Mouse (Mus musculus) erythroblast, embryonic 14.5 days (primary cell): ENCODE results near the gene Cklf. TPM values are rescaled to one million over a fixed set of nuclear protein-coding genes. Genes with fewer than 3 reads are reported as not detected.
"Not testable (repeated sequence)": the region's sequence is repeated elsewhere in the genome, so short reads cannot be mapped to it uniquely, and the experiment has no call there.

Experiments
- H3K27me3 ChIP-seq: 2 replicates; pipeline ENCODE4 v1.6.1; 2012; ENCODE audit warnings: inconsistent platforms; ENCODE audit not compliant: control insufficient read depth
- H3K36me3 ChIP-seq: 2 replicates; pipeline ENCODE4 v1.6.1; 2012; ENCODE audit warnings: mild to moderate bottlenecking, inconsistent platforms; ENCODE audit not compliant: control insufficient read depth
- H3K4me1 ChIP-seq: 2 replicates; pipeline ENCODE4 v1.6.1; 2012; ENCODE audit warnings: inconsistent platforms; ENCODE audit not compliant: control insufficient read depth
- H3K4me3 ChIP-seq: replicated peaks from 2 replicates; pipeline ENCODE3; 2012; ENCODE audit warnings: moderate library complexity, mild to moderate bottlenecking, inconsistent platforms
- H3K9me3 ChIP-seq: 2 replicates; pipeline ENCODE4 v1.6.1; 2012; ENCODE audit warnings: low read length, inconsistent platforms, mixed read lengths; ENCODE audit not compliant: control insufficient read depth
- GATA1 ChIP-seq: IDR thresholded peaks from 2 replicates; pipeline ENCODE4 v1.6.1; 2012; ENCODE audit warnings: low read length, inconsistent platforms, mixed read lengths
- TAL1 ChIP-seq: IDR thresholded peaks from 3 replicates; pipeline ENCODE4 v1.6.1; 2012; ENCODE audit warnings: low read length, inconsistent platforms, mixed read lengths
- polyA plus RNA-seq: library from polyadenylated mRNA; stranded (reverse); fragments of >175 nt; gene quantifications from 2 replicates; pipeline ENCODE4 v1.2.3, GENCODE M21; 2012

Cklf gene
- polyA plus RNA-seq, 1 experiment = 0.07 TPM

DNA sequence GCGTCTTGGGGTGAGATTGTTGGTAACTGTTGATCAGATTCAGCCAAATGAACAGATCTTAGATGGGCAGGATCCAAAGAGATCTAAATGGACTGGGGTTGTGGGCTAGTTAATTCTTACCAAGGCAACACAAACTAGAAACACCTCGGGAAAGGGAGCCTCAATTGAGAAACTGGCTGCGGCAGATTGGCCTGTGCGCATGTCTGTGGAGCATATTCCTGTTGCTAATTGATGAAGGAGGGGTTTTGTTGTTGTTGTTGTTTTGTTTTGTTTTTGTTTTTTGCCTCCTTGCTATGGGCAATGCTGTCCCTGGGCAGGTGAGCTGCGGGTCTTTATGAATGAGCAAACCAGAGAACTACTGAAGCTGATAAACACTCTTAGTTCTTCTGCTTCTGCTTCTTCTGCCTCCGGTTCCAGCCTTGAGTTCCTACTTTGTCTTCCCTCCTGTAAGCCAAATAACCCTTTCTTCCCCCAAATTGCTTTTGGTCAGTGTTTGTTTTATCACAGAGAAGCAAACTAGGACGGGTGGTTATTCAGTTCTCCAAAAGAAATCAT lies 1.1 kb upstream of the Cklf start:
- Histone ChIP-seq H3K4me1 (peaks cover 47% of the 10 kb centered on the region), H3K4me3 (no peak overlapping the region), H3K9me3 (no peaks in the 10 kb centered on the region), H3K36me3 (no peaks in the 10 kb centered on the region), H3K27me3 (no peaks in the 10 kb centered on the region)
- TF ChIP-seq TAL1 = no peak
- TF ChIP-seq GATA1 = no peak

DNA sequence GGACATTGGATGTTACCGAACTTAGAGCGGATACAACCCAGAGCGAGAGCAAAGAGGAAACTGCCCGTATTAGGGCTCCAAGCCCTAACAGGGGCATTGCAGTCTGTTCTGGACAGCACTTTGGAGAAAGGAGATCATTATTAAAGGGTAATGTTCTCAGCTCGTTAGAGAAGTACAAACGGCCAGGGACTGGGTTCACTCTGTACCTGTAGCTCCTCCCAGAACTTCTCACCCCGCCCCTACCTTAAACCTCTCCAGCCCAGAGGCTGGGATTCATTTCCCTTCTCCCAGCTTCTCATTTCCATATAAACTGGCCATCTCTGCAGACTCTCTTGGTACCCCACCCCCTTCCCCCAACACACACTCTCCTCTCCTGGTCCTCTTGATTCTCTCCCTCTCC lies 800 bp downstream of the Cklf start:
- H3K4me1 ChIP-seq = peaks cover 47% of the 10 kb centered on the region
- peak overlapping the region; percentile 69 for H3K4me3 ChIP-seq
- TF ChIP-seq TAL1 (no peak), GATA1 (no peak)
- H3K27me3 ChIP-seq = no peaks in the 10 kb centered on the region
- no peaks in the 10 kb centered on the region for H3K36me3 ChIP-seq
- no peaks in the 10 kb centered on the region for H3K9me3 ChIP-seq

DNA sequence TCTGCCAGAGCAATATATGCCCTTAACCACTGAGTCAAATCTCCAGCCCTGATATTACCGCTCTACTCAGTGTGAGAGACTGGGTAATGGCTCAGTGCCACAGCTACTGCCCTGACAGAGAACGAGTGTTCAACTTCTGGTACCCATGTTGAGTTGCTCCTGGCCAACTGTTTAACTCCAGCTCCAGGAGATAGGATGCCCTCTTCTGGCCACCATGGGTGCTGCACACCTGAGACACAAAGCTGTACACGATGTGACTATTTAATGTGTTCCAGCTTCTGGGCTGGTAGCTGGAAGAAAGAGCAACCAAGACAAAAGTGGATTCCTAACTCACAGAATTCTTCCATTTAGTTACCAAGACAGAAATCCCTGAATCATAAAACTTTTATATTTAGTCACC lies 2.4 kb downstream of the Cklf start:
- TF ChIP-seq GATA1 (no peak), TAL1 (no peak)
- Histone ChIP-seq H3K9me3 (no peaks in the 10 kb centered on the region), H3K4me3 (no peak overlapping the region), H3K36me3 (peaks cover 2% of the 10 kb centered on the region), H3K4me1 (peaks cover 33% of the 10 kb centered on the region), H3K27me3 (no peaks in the 10 kb centered on the region)

DNA sequence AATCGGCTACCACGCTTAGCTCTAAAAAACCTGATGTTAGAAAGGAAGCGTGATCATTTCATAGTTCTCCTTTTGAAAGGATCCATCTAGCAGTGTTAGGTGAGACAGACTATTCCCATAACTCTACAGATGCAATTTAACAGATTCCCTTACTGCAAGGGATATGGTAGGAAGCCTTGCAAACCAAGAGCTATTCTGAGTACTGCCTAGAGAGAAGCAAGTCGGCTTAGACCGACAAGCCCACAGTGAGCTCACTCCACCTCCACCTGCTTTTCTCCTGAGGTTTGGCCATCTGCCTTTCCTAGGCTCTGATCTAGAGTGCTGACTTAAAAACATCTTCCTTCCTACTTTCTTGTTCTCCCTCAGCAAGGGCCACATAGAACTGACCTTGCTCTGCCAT lies 11.1 kb downstream of the Cklf start:
- H3K27me3 ChIP-seq, H3K9me3 ChIP-seq, H3K4me3 ChIP-seq, H3K4me1 ChIP-seq: not testable (repeated sequence)
- peaks cover 40% of the 10 kb centered on the region for H3K36me3 ChIP-seq

DNA sequence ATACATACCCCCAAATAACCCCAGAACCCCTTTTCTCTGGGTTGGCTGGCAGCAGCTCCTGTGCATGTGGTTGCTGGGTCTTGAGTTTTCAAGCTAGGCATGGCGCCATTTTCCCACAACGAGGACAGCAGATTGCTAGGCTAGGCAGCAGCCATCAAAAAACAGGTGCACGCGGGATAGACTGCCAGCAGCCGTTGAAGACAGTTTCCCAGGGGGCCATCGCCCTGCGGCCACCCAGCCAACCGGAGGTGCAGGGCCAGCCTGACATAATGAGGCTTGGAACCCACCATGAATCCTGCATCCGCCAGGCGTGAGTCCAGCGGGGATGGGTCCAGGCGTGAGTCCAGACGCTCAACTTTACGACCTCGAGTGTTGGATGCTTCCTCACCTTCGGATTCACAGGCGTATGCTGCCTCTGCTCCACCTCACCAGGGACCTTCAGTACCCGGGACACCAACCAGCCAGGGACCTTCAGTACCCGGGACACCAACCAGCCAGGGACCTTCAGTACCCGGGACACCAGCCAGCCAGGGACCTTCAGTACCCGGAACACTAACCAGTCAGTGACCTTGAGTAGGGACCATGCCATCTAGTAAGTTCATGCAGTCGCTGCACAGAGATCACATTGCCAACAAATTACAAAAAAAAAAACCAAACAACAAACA lies 13.7 kb downstream of the Cklf start:
- H3K4me3 ChIP-seq, H3K4me1 ChIP-seq, H3K9me3 ChIP-seq, H3K27me3 ChIP-seq: not testable (repeated sequence)
- H3K36me3 ChIP-seq = peaks cover 24% of the 10 kb centered on the region

DNA sequence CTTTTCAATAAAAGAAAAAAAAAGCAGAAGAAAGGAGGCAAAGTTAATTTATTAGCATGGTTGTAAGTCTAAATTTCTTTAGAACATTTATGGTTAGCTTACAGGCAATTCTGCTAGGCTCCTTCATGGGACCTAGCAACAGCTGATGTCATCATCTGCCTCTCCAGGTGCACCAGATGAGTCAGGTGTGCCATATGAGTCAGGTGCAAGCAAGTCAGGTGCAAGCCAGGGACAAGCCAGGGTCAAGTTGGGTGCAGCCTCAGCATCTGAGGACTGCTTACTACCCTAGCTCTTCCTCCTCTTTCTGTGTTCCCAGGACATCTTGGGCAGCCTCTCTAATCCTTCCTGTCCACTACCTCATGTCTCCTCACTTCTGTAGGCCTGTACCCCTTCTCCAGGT lies 17.7 kb downstream of the Cklf start:
- Histone ChIP-seq H3K9me3 (no peaks in the 10 kb centered on the region; the same call in 1 of the 2 replicates), H3K27me3 (no peaks in the 10 kb centered on the region), H3K4me3 (no peak overlapping the region), H3K4me1 (peaks cover 2% of the 10 kb centered on the region; the same call in 1 of the 2 replicates), H3K36me3 (peaks cover 13% of the 10 kb centered on the region)
- TF ChIP-seq GATA1 (no peak), TAL1 (no peak)

DNA sequence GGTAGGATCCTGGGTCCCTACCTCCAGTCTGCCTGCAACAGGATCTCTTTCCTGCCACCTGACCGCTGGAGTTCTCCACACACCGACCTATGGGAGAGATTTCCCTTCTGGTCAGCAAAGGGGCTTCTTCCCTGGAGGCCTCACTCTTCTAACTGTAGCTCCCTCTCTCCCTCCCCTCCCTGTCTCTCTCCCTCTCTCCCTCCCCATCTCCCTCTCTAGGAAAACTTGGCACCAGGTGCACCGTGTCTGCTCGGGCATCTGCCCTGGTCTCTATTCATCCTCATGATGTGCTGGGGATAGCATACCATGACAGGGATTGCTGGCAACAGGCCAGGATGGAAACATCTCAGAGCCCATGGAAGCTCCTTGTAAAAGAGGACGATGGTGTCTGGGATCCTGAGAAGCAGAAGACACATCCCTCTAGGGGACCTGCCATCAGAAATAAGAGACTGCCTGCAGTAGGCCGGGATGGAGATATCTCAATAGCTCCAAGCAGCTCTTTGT lies 18.3 kb downstream of the Cklf start:
- Histone ChIP-seq H3K4me1 (peaks cover 2% of the 10 kb centered on the region; the same call in 1 of the 2 replicates), H3K27me3 (no peaks in the 10 kb centered on the region), H3K4me3 (no peak overlapping the region), H3K36me3 (peaks cover 7% of the 10 kb centered on the region), H3K9me3 (no peaks in the 10 kb centered on the region; the same call in 1 of the 2 replicates)
- TF ChIP-seq TAL1 (no peak), GATA1 (no peak)

DNA sequence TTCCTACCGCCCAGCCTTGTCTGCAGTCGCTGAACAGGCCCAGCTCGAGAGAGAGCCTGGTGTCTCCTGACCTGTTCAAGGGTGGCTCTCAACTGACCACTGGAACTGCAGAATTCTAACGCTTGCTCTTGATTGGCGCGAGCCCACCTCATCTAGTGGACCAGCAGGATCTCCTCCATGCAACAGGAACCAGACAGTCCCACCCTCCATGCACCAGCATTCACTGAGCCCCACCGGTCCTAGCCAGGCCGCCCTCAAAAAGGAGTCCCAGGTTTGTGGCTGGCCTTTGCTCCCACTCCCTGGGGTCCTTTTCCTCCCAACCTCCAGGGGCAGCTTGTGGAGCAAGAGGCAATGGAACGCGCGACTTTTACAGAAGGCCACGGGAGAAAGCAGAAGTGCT lies 42.4 kb downstream of the Cklf start, which contains the start of gene Cmtm2a:
Cmtm2a (minus strand) TSS at position 101 of the 400 bp plus-strand sequence.
- not testable (repeated sequence) for H3K27me3 ChIP-seq, H3K9me3 ChIP-seq, H3K4me3 ChIP-seq, H3K4me1 ChIP-seq, H3K36me3 ChIP-seq

DNA sequence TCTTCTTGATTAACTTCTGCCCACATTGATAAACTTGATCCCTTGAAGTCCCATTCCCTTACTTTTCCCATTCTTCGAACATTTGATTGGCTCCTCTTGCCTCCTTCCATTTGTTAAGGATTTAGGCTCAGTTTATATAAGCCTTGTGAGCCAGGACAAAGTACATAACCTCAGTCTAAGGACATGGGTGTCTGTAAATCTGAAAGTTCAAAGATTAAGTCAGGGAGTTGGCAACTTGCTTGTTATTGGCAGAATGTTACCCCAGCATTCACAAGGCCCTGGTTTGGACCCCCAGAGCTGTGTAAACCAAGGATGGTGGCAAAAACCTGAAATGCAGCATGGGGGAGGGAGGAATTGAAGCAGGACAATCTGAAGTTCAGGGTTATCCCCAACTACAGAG lies 43.7 kb downstream of the Cklf start:
- Histone ChIP-seq H3K27me3 (no peaks in the 10 kb centered on the region), H3K9me3 (no peaks in the 10 kb centered on the region), H3K36me3 (no peaks in the 10 kb centered on the region), H3K4me3 (no peak overlapping the region), H3K4me1 (no peaks in the 10 kb centered on the region; the same call in 1 of the 2 replicates)
- TF ChIP-seq TAL1 (no peak), GATA1 (no peak)

DNA sequence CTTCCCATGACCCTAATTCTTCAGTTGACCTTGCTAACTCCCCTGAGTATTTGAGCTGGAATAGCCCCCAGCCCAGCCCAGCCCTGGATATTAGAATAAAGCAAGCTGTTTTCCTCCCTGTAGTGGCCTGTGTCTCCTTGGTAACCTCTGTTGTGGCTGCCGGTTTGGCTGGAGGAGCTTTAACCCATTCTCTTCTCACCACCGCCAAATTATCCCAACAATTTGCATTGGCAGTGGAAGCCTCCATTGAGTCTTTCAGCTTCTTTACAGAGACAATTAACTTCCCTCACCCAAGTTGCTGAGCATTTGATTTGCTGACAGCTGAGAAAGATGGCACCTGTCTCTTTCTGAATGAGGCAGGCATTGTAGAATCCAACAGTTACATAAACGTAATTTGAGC lies 50.9 kb downstream of the Cklf start:
- H3K36me3 ChIP-seq, H3K4me3 ChIP-seq, H3K27me3 ChIP-seq, H3K4me1 ChIP-seq, H3K9me3 ChIP-seq: not testable (repeated sequence)

DNA sequence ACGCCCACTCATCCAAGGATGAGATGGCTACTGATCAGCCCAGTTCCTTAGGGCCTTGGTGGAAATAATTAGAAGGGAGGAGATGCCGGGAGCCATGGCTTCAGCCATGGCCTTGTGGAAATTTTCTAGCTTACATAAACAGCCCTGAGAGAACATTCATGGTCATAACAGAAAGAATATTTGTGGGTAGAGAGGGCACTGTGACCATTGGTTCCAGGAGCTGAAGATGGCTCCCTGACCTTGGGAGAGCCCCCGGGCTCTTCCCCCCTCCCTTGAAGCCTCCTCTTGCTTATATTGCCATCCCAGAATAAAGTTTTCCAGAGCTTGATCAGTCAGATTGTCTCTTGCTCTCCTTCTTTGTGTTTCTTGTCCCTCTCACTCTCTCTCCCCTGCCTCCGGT lies 51.9 kb downstream of the Cklf start:
- H3K4me1 ChIP-seq, H3K36me3 ChIP-seq, H3K9me3 ChIP-seq, H3K27me3 ChIP-seq, H3K4me3 ChIP-seq: not testable (repeated sequence)
